10 mouse cellular contexts compared by ENCODE assay signal in genomic region chr6:38975866-38976265, GRCm38 (mm10).
"Had no signal": no experiment of that assay in that cellular context is flagged by ENCODE, and none has a peak within 500 bp of the region (broad histone marks: within the 10 kb centered on the region; RNA-seq: fewer than 3 reads in every experiment).

No protein-coding gene starts in this region.

- H3K27me3 ChIP-seq: liver, embryonic 12.5 days had no signal

- H3K9ac ChIP-seq: liver, embryonic 12.5 days; lung, embryonic 14.5 days had no signal

- H3K9me3 ChIP-seq: liver, embryonic 12.5 days; midbrain, embryonic 10.5 days had no signal

- H3K4me2 ChIP-seq: liver, embryonic 12.5 days; lung, embryonic 14.5 days had no signal

- H3K4me3 ChIP-seq: layer of hippocampus, adult 2 months; liver, embryonic 12.5 days; midbrain, embryonic 10.5 days had no signal

- ATAC-seq: liver, embryonic 12.5 days; midbrain, embryonic 16.5 days had no signal

- H3K4me1 ChIP-seq: midbrain, embryonic 10.5 days had no signal

- H3K36me3 ChIP-seq: liver, embryonic 12.5 days; midbrain, embryonic 10.5 days had no signal

- H3K27ac ChIP-seq: layer of hippocampus, adult 2 months; liver, embryonic 12.5 days; midbrain, embryonic 10.5 days had no signal

- DNase-seq: kidney, adult 8-10 months; kidney, postnatal 4 days; left cerebral cortex, postnatal 4 days; lung, embryonic 14.5 days; lung, postnatal 14 days; thymus, postnatal 4 days had no signal
